Mouse (Mus musculus) heart, embryonic 15.5 days (tissue): ENCODE results near the gene Znhit2. TPM values are rescaled to one million over a fixed set of nuclear protein-coding genes. Genes with fewer than 3 reads are reported as not detected.

ENCODE experiments used
- ATAC-seq: fragments of 200-750 bp; cut with Nextera tagmentation; replicated peaks from 2 replicates; pipeline ENCODE4 v1.8.0; 2017; ENCODE audit warnings: low read depth, moderate TSS enrichment; ENCODE audit not compliant: insufficient number of reproducible peaks, insufficient read depth, low FRiP score
- H3K27ac ChIP-seq: fragments of 300-500 bp; sonication (generic); 2 replicates; pipeline ENCODE4 v1.5.1; 2015; ENCODE audit warnings: mild to moderate bottlenecking, inconsistent platforms
- H3K27me3 ChIP-seq: fragments of 300-500 bp; sonication (generic); 2 replicates; pipeline ENCODE4 v1.6.1; 2015; ENCODE audit warnings: inconsistent platforms
- H3K36me3 ChIP-seq: fragments of 300-500 bp; sonication (generic); 2 replicates; pipeline ENCODE4 v1.6.1; 2015; ENCODE audit warnings: mild to moderate bottlenecking, inconsistent platforms
- H3K4me1 ChIP-seq: fragments of 300-500 bp; sonication (generic); replicated peaks from 2 replicates; pipeline ENCODE4 v1.6.1; 2015; ENCODE audit warnings: inconsistent platforms
- H3K4me2 ChIP-seq: fragments of 300-500 bp; sonication (generic); 2 replicates; pipeline ENCODE4 v1.6.1; 2015; ENCODE audit warnings: inconsistent platforms, mild to moderate bottlenecking, moderate library complexity
- H3K4me3 ChIP-seq: fragments of 300-500 bp; sonication (generic); 2 replicates; pipeline ENCODE4 v1.5.1; 2015; ENCODE audit warnings: mild to moderate bottlenecking, inconsistent platforms
- H3K9ac ChIP-seq: fragments of 300-500 bp; sonication (generic); 2 replicates; pipeline ENCODE4 v1.6.1; 2015; ENCODE audit warnings: mild to moderate bottlenecking, inconsistent platforms
- H3K9me3 ChIP-seq: fragments of 300-500 bp; sonication (generic); replicated peaks from 2 replicates; pipeline ENCODE4 v1.6.1; 2016; ENCODE audit warnings: inconsistent platforms
- WGBS: fragments of 180-500 bp; shearing (Covaris S2); methylation state at CpG from one replicate; pipeline ENCODE4 v1.1.7; 2015; ENCODE audit warnings: mixed read lengths; 5-methylcytosine and 5-hydroxymethylcytosine counted together
- polyA plus RNA-seq: library from polyadenylated mRNA; unstranded; fragments of >200 nt; fragmentation: Nextera tagmentation; extraction: Ambion mirVana; gene quantifications from 2 replicates; pipeline ENCODE4 v1.2.1, GENCODE M21; 2015

Znhit2 gene
- 19.3 and 25.6 TPM in 2 replicates for polyA plus RNA-seq

GRCm38 (mm10) chr19:6061021-6061533, at the start of gene Znhit2:
TSS of gene Znhit2 (plus strand) at chr19:6061192.
- WGBS: 0% methylated on average over 58 of the region's 58 CpGs
- Histone ChIP-seq H3K27me3 (no peaks in the 10 kb centered on the region), H3K4me2 (peak within 1 kb of the TSS; percentile 89), H3K4me1 (peaks cover 35% of the 10 kb centered on the region), H3K9me3 (no peaks in the 10 kb centered on the region), H3K27ac (peak within 1 kb of the TSS; percentile 88), H3K36me3 (peaks cover 14% of the 10 kb centered on the region), H3K9ac (peak within 1 kb of the TSS; percentile 81), H3K4me3 (peak within 1 kb of the TSS; percentile 62)
- ATAC-seq: peak; percentile 76

GRCm38 (mm10) chr19:6013691-6014090, 47.3 kb upstream of the Znhit2 start:
- Histone ChIP-seq H3K4me2 (no peak overlapping the region), H3K9ac (no peak overlapping the region), H3K27me3 (0 out of 2 replicates have a peak, but pooled peaks cover 4% of the 10 kb centered on the region), H3K36me3 (no peaks in the 10 kb centered on the region), H3K9me3 (no peaks in the 10 kb centered on the region), H3K27ac (no peak overlapping the region), H3K4me3 (0 out of 2 replicates have a peak overlapping the region, but pooled peaks have one; percentile 70), H3K4me1 (peaks cover 19% of the 10 kb centered on the region)
- WGBS: 92% methylated on average over 10 of the region's 10 CpGs
- ATAC-seq: no peak

- peak overlapping the region; percentile 75 for H3K27ac ChIP-seq
- WGBS: under 1% methylated on average over 18 of the region's 18 CpGs
- 0 out of 2 replicates have a peak, but pooled peaks cover 4% of the 10 kb centered on the region for H3K27me3 ChIP-seq
- ATAC-seq: peak; percentile 83
- peaks cover 19% of the 10 kb centered on the region for H3K4me1 ChIP-seq
- H3K4me3 ChIP-seq: peak overlapping the region; percentile 70
- H3K9ac ChIP-seq: peak overlapping the region; percentile 71
- H3K9me3 ChIP-seq: no peaks in the 10 kb centered on the region
- peak overlapping the region; percentile 92 for H3K4me2 ChIP-seq
- H3K36me3 ChIP-seq: no peaks in the 10 kb centered on the region
Observed at GRCm38 (mm10) chr19:6014991-6015510, 45.9 kb upstream of the Znhit2 start.

GRCm38 (mm10) chr19:6015511-6016315, 45.3 kb upstream of the Znhit2 start, which contains the start of gene Capn1:
TSS of gene Capn1 (minus strand) at chr19:6015897.
- Histone ChIP-seq H3K9ac (peak within 1 kb of the TSS; percentile 71), H3K27me3 (0 out of 2 replicates have a peak, but pooled peaks cover 4% of the 10 kb centered on the region), H3K4me2 (peak within 1 kb of the TSS; percentile 92), H3K9me3 (no peaks in the 10 kb centered on the region), H3K4me1 (peaks cover 19% of the 10 kb centered on the region), H3K4me3 (peak within 1 kb of the TSS; percentile 70), H3K36me3 (no peaks in the 10 kb centered on the region), H3K27ac (peak within 1 kb of the TSS; percentile 75)
- WGBS: 3% methylated on average over 40 of the region's 40 CpGs
- ATAC-seq: peak; percentile 84

GRCm38 (mm10) chr19:6016532-6016931, 44.5 kb upstream of the Znhit2 start:
- 49% methylated on average over 7 of the region's 7 CpGs for WGBS
- Histone ChIP-seq H3K4me2 (peak overlapping the region; percentile 92), H3K9ac (no peak overlapping the region), H3K36me3 (no peaks in the 10 kb centered on the region), H3K27me3 (0 out of 2 replicates have a peak, but pooled peaks cover 4% of the 10 kb centered on the region), H3K9me3 (no peaks in the 10 kb centered on the region), H3K27ac (no peak overlapping the region), H3K4me3 (0 out of 2 replicates have a peak overlapping the region, but pooled peaks have one; percentile 70), H3K4me1 (peaks cover 19% of the 10 kb centered on the region)
- no peak for ATAC-seq

GRCm38 (mm10) chr19:6018142-6019089, 42.6 kb upstream of the Znhit2 start:
- Histone ChIP-seq H3K27me3 (0 out of 2 replicates have a peak, but pooled peaks cover 4% of the 10 kb centered on the region), H3K4me1 (peaks cover 19% of the 10 kb centered on the region), H3K9me3 (no peaks in the 10 kb centered on the region), H3K4me3 (no peak overlapping the region), H3K27ac (no peak overlapping the region), H3K9ac (no peak overlapping the region), H3K36me3 (no peaks in the 10 kb centered on the region), H3K4me2 (no peak overlapping the region)
- no peak for ATAC-seq
- 30% methylated on average over 15 of the region's 15 CpGs for WGBS

- no peak overlapping the region for H3K4me2 ChIP-seq
- no peak overlapping the region for H3K9ac ChIP-seq
Observed at GRCm38 (mm10) chr19:6020276-6020675, 40.7 kb upstream of the Znhit2 start.

GRCm38 (mm10) chr19:6023059-6023458, 37.9 kb upstream of the Znhit2 start:
- 48% methylated on average over 8 of the region's 8 CpGs for WGBS
- Histone ChIP-seq H3K9me3 (no peaks in the 10 kb centered on the region), H3K4me1 (no peaks in the 10 kb centered on the region), H3K27me3 (no peaks in the 10 kb centered on the region), H3K9ac (no peak overlapping the region), H3K4me2 (no peak overlapping the region), H3K36me3 (no peaks in the 10 kb centered on the region), H3K4me3 (no peak overlapping the region), H3K27ac (no peak overlapping the region)
- ATAC-seq: no peak

More at GRCm38 (mm10) chr19:6020276-6020675, 40.7 kb upstream of the Znhit2 start:
- Histone ChIP-seq H3K4me3 (no peak overlapping the region), H3K27me3 (no peaks in the 10 kb centered on the region), H3K4me1 (peaks cover 10% of the 10 kb centered on the region), H3K36me3 (no peaks in the 10 kb centered on the region), H3K27ac (no peak overlapping the region), H3K9me3 (no peaks in the 10 kb centered on the region)
- WGBS: 43% methylated on average over 3 of the region's 3 CpGs
- no peak for ATAC-seq

- no peaks in the 10 kb centered on the region for H3K4me1 ChIP-seq
- no peak for ATAC-seq
- no peak overlapping the region for H3K27ac ChIP-seq
- no peak overlapping the region for H3K4me2 ChIP-seq
- H3K27me3 ChIP-seq: no peaks in the 10 kb centered on the region
- H3K9ac ChIP-seq: no peak overlapping the region
- no peaks in the 10 kb centered on the region for H3K9me3 ChIP-seq
- no peaks in the 10 kb centered on the region for H3K36me3 ChIP-seq
- no peak overlapping the region for H3K4me3 ChIP-seq
- 73% methylated on average over 7 of the region's 7 CpGs for WGBS
Observed at GRCm38 (mm10) chr19:6023930-6024329, 37.1 kb upstream of the Znhit2 start.

- no peaks in the 10 kb centered on the region for H3K4me1 ChIP-seq
- no peak overlapping the region for H3K4me2 ChIP-seq
- H3K9me3 ChIP-seq: no peaks in the 10 kb centered on the region
- no peak for ATAC-seq
- no peaks in the 10 kb centered on the region for H3K36me3 ChIP-seq
- no peak overlapping the region for H3K9ac ChIP-seq
- 71% methylated on average over 6 of the region's 6 CpGs for WGBS
- H3K4me3 ChIP-seq: no peak overlapping the region
- no peaks in the 10 kb centered on the region for H3K27me3 ChIP-seq
- no peak overlapping the region for H3K27ac ChIP-seq
Observed at GRCm38 (mm10) chr19:6028991-6029390, 32.0 kb upstream of the Znhit2 start.
